Mouse (Mus musculus) MEL-GATA-1-ER (cell line): ENCODE results near the gene Zfp990.
A peak's percentile ranks its signal among the peaks of the same experiment; 100 is the strongest.
"Not testable (repeated sequence)": the region's sequence is repeated elsewhere in the genome, so short reads cannot be mapped to it uniquely, and the experiment has no call there.

ENCODE experiments used
- DNase-seq: peaks from one replicate; pipeline ENCODE4 v3.0.0-alpha.2; 2012; ENCODE audit warnings: low read depth; ENCODE audit errors: extremely low read depth

The Zfp990 gene

GRCm38 (mm10) chr4:145510459-145510858 is at the start of gene Zfp990:
TSS of gene Zfp990 (plus strand) at chr4:145510759.
- DNase-seq, result not testable (repeated sequence)

- DNase-seq, result not testable (repeated sequence)
Measured at GRCm38 (mm10) chr4:145463553-145464253, 46.9 kb upstream of the Zfp990 start.

- no peak for DNase-seq
Measured at GRCm38 (mm10) chr4:145478128-145478527, 32.4 kb upstream of the Zfp990 start.

GRCm38 (mm10) chr4:145480699-145481098 is 29.9 kb upstream of the Zfp990 start:
- not testable (repeated sequence) for DNase-seq

GRCm38 (mm10) chr4:145489396-145489795 is 21.2 kb upstream of the Zfp990 start:
- DNase-seq, result no peak

GRCm38 (mm10) chr4:145492132-145492531 is 18.4 kb upstream of the Zfp990 start:
- DNase-seq, result no peak

GRCm38 (mm10) chr4:145493316-145493715 is 17.2 kb upstream of the Zfp990 start:
- DNase-seq, result not testable (repeated sequence)

- not testable (repeated sequence) for DNase-seq
Measured at GRCm38 (mm10) chr4:145514637-145515036, 4.1 kb downstream of the Zfp990 start.

GRCm38 (mm10) chr4:145515776-145516565 is 5.4 kb downstream of the Zfp990 start:
- not testable (repeated sequence) for DNase-seq

- DNase-seq, result not testable (repeated sequence)
Measured at GRCm38 (mm10) chr4:145517391-145517790, 6.8 kb downstream of the Zfp990 start.

- DNase-seq, result not testable (repeated sequence)
Measured at GRCm38 (mm10) chr4:145543861-145544260, 33.3 kb downstream of the Zfp990 start.

- DNase-seq, result not testable (repeated sequence)
Measured at GRCm38 (mm10) chr4:145545106-145545505, 34.5 kb downstream of the Zfp990 start.

GRCm38 (mm10) chr4:145545734-145546349 is 35.3 kb downstream of the Zfp990 start:
- not testable (repeated sequence) for DNase-seq

- DNase-seq, result not testable (repeated sequence)
Measured at GRCm38 (mm10) chr4:145546477-145546876, 35.9 kb downstream of the Zfp990 start.

GRCm38 (mm10) chr4:145556680-145557079 is 46.1 kb downstream of the Zfp990 start:
- DNase-seq, result no peak

- DNase-seq, result no peak
Measured at GRCm38 (mm10) chr4:145559505-145560099, 49.0 kb downstream of the Zfp990 start.

GRCm38 (mm10) chr4:145564111-145564821 is 53.7 kb downstream of the Zfp990 start:
- DNase-seq, result no peak

- DNase-seq, result not testable (repeated sequence)
Measured at GRCm38 (mm10) chr4:145570461-145570860, 59.9 kb downstream of the Zfp990 start.

GRCm38 (mm10) chr4:145576623-145577022 is 66.1 kb downstream of the Zfp990 start:
- DNase-seq, result not testable (repeated sequence)

- not testable (repeated sequence) for DNase-seq
Measured at GRCm38 (mm10) chr4:145580333-145580732, 69.8 kb downstream of the Zfp990 start.

GRCm38 (mm10) chr4:145585078-145585477 is 74.5 kb downstream of the Zfp990 start, which contains the start of gene Gm13212:
TSS of gene Gm13212 (plus strand) at chr4:145585166.
- DNase-seq, result peak; percentile 83
